Mouse (Mus musculus) limb, embryonic 12.5 days (tissue): ENCODE results near the gene Abhd14b. TPM values are rescaled to one million over a fixed set of nuclear protein-coding genes. Genes with fewer than 3 reads are reported as not detected.

Source experiments
- ATAC-seq: fragments of 200-750 bp; cut with Nextera tagmentation; 2 replicates; pipeline ENCODE4 v1.8.0; 2017; ENCODE audit warnings: low read depth, moderate TSS enrichment; ENCODE audit not compliant: insufficient number of reproducible peaks, insufficient read depth, low FRiP score, low TSS enrichment
- H3K27ac ChIP-seq: fragments of 300-500 bp; sonication (generic); 2 replicates; pipeline ENCODE4 v1.5.1; 2016; ENCODE audit warnings: mild to moderate bottlenecking, moderate library complexity
- H3K27me3 ChIP-seq: fragments of 300-500 bp; sonication (generic); 2 replicates; pipeline ENCODE4 v1.6.1; 2016; ENCODE audit warnings: mild to moderate bottlenecking, moderate library complexity
- H3K36me3 ChIP-seq: fragments of 300-500 bp; sonication (generic); 2 replicates; pipeline ENCODE4 v1.6.1; 2016; ENCODE audit warnings: mild to moderate bottlenecking, moderate library complexity
- H3K4me1 ChIP-seq: fragments of 300-500 bp; sonication (generic); replicated peaks from 2 replicates; pipeline ENCODE4 v1.6.1; 2016
- H3K4me2 ChIP-seq: fragments of 300-500 bp; sonication (generic); 2 replicates; pipeline ENCODE4 v1.6.1; 2016; ENCODE audit warnings: mild to moderate bottlenecking, moderate library complexity
- H3K4me3 ChIP-seq: fragments of 300-500 bp; sonication (generic); replicated peaks from 2 replicates; pipeline ENCODE4 v1.5.1; 2016; ENCODE audit warnings: mild to moderate bottlenecking
- H3K9ac ChIP-seq: fragments of 300-500 bp; sonication (generic); replicated peaks from 2 replicates; pipeline ENCODE4 v1.6.1; 2016; ENCODE audit warnings: mild to moderate bottlenecking, moderate library complexity
- H3K9me3 ChIP-seq: fragments of 300-500 bp; sonication (generic); 2 replicates; pipeline ENCODE4 v1.6.1; 2016; ENCODE audit warnings: mild to moderate bottlenecking, moderate library complexity
- WGBS: fragments of 180-500 bp; shearing (Covaris S2); methylation state at CpG from one replicate; pipeline ENCODE4 v1.1.7; 2016; 5-methylcytosine and 5-hydroxymethylcytosine counted together
- polyA plus RNA-seq: library from polyadenylated mRNA; unstranded; fragments of >200 nt; fragmentation: Nextera tagmentation; extraction: Ambion mirVana; gene quantifications from 2 replicates; pipeline ENCODE4 v1.2.1, GENCODE M21; 2016

Gene Abhd14b
- polyA plus RNA-seq, 1 experiment from 2014 or later, result 10.6 TPM

GRCm38 (mm10) chr9:106501846-106502245, 54.6 kb downstream of the Abhd14b start:
- no peaks in the 10 kb centered on the region for H3K27me3 ChIP-seq
- H3K9me3 ChIP-seq, result no peaks in the 10 kb centered on the region
- H3K9ac ChIP-seq, result no peak overlapping the region
- H3K4me2 ChIP-seq, result no peak overlapping the region
- no peak overlapping the region for H3K4me3 ChIP-seq
- ATAC-seq, result no peak
- no peaks in the 10 kb centered on the region for H3K36me3 ChIP-seq
- H3K4me1 ChIP-seq, result no peaks in the 10 kb centered on the region
- 87% methylated on average over 22 of the region's 22 CpGs for WGBS
- H3K27ac ChIP-seq, result no peak overlapping the region

Other genes starting within 250 kb of the Abhd14b start
- gene Ppm1m, start 247.7 kb upstream of the Abhd14b start, polyA plus RNA-seq, result 60.4 and 60.7 TPM in 2 replicates
- gene Twf2, start 244.4 kb upstream of the Abhd14b start, polyA plus RNA-seq, result 62.1 and 69.8 TPM in 2 replicates
- not detected in 2 replicates for gene Tlr9, start 224.9 kb upstream of the Abhd14b start, polyA plus RNA-seq
- 89.3 and 95.0 TPM in 2 replicates for gene Alas1, start 198.8 kb upstream of the Abhd14b start, polyA plus RNA-seq
- gene Poc1a, start 166.4 kb upstream of the Abhd14b start, polyA plus RNA-seq, result 30.3 and 31.5 TPM in 2 replicates
- gene Dusp7, start 78.8 kb upstream of the Abhd14b start, polyA plus RNA-seq, result 53.7 and 58.9 TPM in 2 replicates
- gene Rpl29, start 18.0 kb upstream of the Abhd14b start, polyA plus RNA-seq, result 938 and 976 TPM in 2 replicates
- 45.0 and 51.1 TPM in 2 replicates for gene Acy1, start 9.1 kb upstream of the Abhd14b start, polyA plus RNA-seq
- 56.0 and 57.8 TPM in 2 replicates for gene Abhd14a, start 219 bp downstream of the Abhd14b start, polyA plus RNA-seq
- gene Pcbp4, start 5.8 kb downstream of the Abhd14b start, polyA plus RNA-seq, result 172 and 176 TPM in 2 replicates
- 0.65 and 0.90 TPM in 2 replicates for gene Gpr62, start 18.5 kb downstream of the Abhd14b start, polyA plus RNA-seq
- gene Rrp9, start 28.5 kb downstream of the Abhd14b start, polyA plus RNA-seq, result 59.0 and 61.1 TPM in 2 replicates
- gene Parp3, start 29.5 kb downstream of the Abhd14b start, polyA plus RNA-seq, result 2.8 and 3.5 TPM in 2 replicates
- not detected in 2 replicates for gene Iqcf1, start 52.5 kb downstream of the Abhd14b start, polyA plus RNA-seq
- not detected in 2 replicates for gene Iqcf5, start 67.1 kb downstream of the Abhd14b start, polyA plus RNA-seq
- gene Iqcf3, start 114.2 kb downstream of the Abhd14b start, polyA plus RNA-seq, result not detected in 2 replicates
- gene Iqcf4, start 123.5 kb downstream of the Abhd14b start, polyA plus RNA-seq, result not detected in 2 replicates
- gene Iqcf6, start 179.1 kb downstream of the Abhd14b start, polyA plus RNA-seq, result not detected in 2 replicates
- not detected in 2 replicates for gene Grm2, start 208.6 kb downstream of the Abhd14b start, polyA plus RNA-seq
- 36.8 and 37.6 TPM in 2 replicates for gene Tex264, start 238.5 kb downstream of the Abhd14b start, polyA plus RNA-seq